Mouse (Mus musculus): ENCODE results near the gene Cfap36. TPM values are rescaled to one million over a fixed set of nuclear protein-coding genes. Genes with fewer than 3 reads are reported as not detected.

The Cfap36 gene
- total and polyA plus RNA-seq, 3 experiments: 26.5 to 38.7 (median 38.2) TPM

GRCm38 (mm10) chr11:29171959-29172391 lies 75.2 kb downstream of the Cfap36 start:
- H3K36me3 ChIP-seq (replicated peaks in 1 of 2; ENCODE audit: control insufficient read depth in 1 of 2, insufficient read depth in 1 of 2, low read length in 1 of 2): peaks cover 0 to 19% of the 10 kb centered on the region in 2 experiments
- peak overlapping the region; percentile 57 for H3K9ac ChIP-seq (ENCODE audit: insufficient read depth, low read depth)
- in situ Hi-C loops (cut with MboI; ENCODE audit: low pct_ligation_motif_present, low pct_unique_long_range_greater_than_20kb, low sequenced_read_pairs) (no loop called here), dilution Hi-C loops (cut with MboI; ENCODE audit: extremely low pct_ligation_motif_present, extremely low pct_unique_long_range_greater_than_20kb, low sequenced_read_pairs) (no loop called here)
- peak overlapping the region; percentile 17 for H3K27ac ChIP-seq (ENCODE audit: insufficient read depth, low read depth)
- H3K27me3 ChIP-seq (replicated peaks): no peaks in the 10 kb centered on the region
- peaks cover 3 to 36% of the 10 kb centered on the region in 2 experiments; a peak in 3 of 4 replicates for H3K4me1 ChIP-seq (ENCODE audit: control insufficient read depth in 1 of 2, insufficient read depth in 2 of 2)
- peaks cover 36% of the 10 kb centered on the region for H3K79me2 ChIP-seq (replicated peaks; ENCODE audit: control insufficient read depth, extremely low read depth, insufficient read depth, poor library complexity, severe bottlenecking)
- peak; percentile 72 for DNase-seq (ENCODE audit: extremely low read depth)
- H3K4me2 ChIP-seq (ENCODE audit: insufficient read depth, low read depth, poor library complexity, severe bottlenecking): peak overlapping the region; percentile 98
- peak overlapping the region; percentile 73 to 99 (median 87) for H3K4me3 ChIP-seq (replicated peaks in 1 of 3; ENCODE audit: low read depth in 2 of 3, low read length in 2 of 3, poor library complexity in 1 of 3)
- peak; percentile 85 for TF ChIP-seq HCFC1 (IDR thresholded peaks at IDR 0.05; ENCODE audit: low read depth, low read length)
- TF ChIP-seq TBP (conservative IDR thresholded peaks at IDR 0.05; ENCODE audit: low read depth, low read length): 0 out of 2 replicates have a peak, but pooled peaks have one; percentile 19
- TF ChIP-seq MXI1 (IDR thresholded peaks at IDR 0.05; ENCODE audit: low read depth, low read length): peak; percentile 98
- peak; percentile 92 for TF ChIP-seq MYC (IDR thresholded peaks at IDR 0.05; ENCODE audit: low read depth, low read length)
- TF ChIP-seq SIN3A (IDR thresholded peaks at IDR 0.05; ENCODE audit: low read length): peak; percentile 71
- TF ChIP-seq ZMIZ1 (IDR thresholded peaks at IDR 0.05; ENCODE audit: low read depth, low read length): no peak
- peak; percentile 8; the same call in 1 of the 2 replicates for TF ChIP-seq CHD1 (IDR thresholded peaks at IDR 0.05; ENCODE audit: low read depth, low read length)
- TF ChIP-seq MAX (IDR thresholded peaks at IDR 0.05; ENCODE audit: low read length): peak; percentile 91
- peak; percentile 38; the same call in 1 of the 2 replicates for TF ChIP-seq CHD2 (IDR thresholded peaks at IDR 0.05; ENCODE audit: low read length)
- no peak for TF ChIP-seq POLR2A (IDR thresholded peaks at IDR 0.05; ENCODE audit: low read depth, low read length)
- no peak for TF ChIP-seq CTCF (conservative IDR thresholded peaks at IDR 0.05 in 1 of 2, IDR thresholded peaks at IDR 0.05 in 1 of 2; ENCODE audit: low read depth in 2 of 2, low read length in 2 of 2)
- 0 out of 2 replicates have a peak, but pooled peaks have one; percentile 2 for TF ChIP-seq JUND (conservative IDR thresholded peaks at IDR 0.05; ENCODE audit: low read depth, low read length)
- H3K9me3 ChIP-seq (replicated peaks; ENCODE audit: low read length): peaks cover 2% of the 10 kb centered on the region

Other genes starting within 250 kb of the Cfap36 start
- gene Pnpt1, start 116.7 kb downstream of the Cfap36 start, total RNA-seq (2012; rRNA removed): 65.5 and 73.9 TPM in 2 replicates
- 137 and 158 TPM in 2 replicates for gene Pnpt1, start 116.7 kb downstream of the Cfap36 start, total RNA-seq (2014; rRNA removed)
- gene Pnpt1, start 116.7 kb downstream of the Cfap36 start, polyA plus RNA-seq (2012; ENCODE audit: insufficient read length, low read depth): 71.3 and 73.6 TPM in 2 replicates
- gene Ppp4r3b, start 74.5 kb downstream of the Cfap36 start, total RNA-seq (2012; rRNA removed): 95.5 and 104 TPM in 2 replicates
- gene Ppp4r3b, start 74.5 kb downstream of the Cfap36 start, total RNA-seq (2014; rRNA removed): 127 and 161 TPM in 2 replicates
- gene Ppp4r3b, start 74.5 kb downstream of the Cfap36 start, polyA plus RNA-seq (2012; ENCODE audit: insufficient read length, low read depth): 81.4 and 116 TPM in 2 replicates
- gene Ccdc88a, start 126.2 kb upstream of the Cfap36 start, total RNA-seq (2012; rRNA removed): 13.5 and 13.7 TPM in 2 replicates
- 15.2 and 16.8 TPM in 2 replicates for gene Ccdc88a, start 126.2 kb upstream of the Cfap36 start, total RNA-seq (2014; rRNA removed)
- 21.9 and 26.1 TPM in 2 replicates for gene Ccdc88a, start 126.2 kb upstream of the Cfap36 start, polyA plus RNA-seq (2012; ENCODE audit: insufficient read length, low read depth)

Measured in CH12.LX (cell line).